Mouse (Mus musculus) layer of hippocampus, adult 18-20 months (tissue): ENCODE measurements around the gene Adamts4. TPM values are rescaled to one million over a fixed set of nuclear protein-coding genes. Genes with fewer than 3 reads are reported as not detected.
A peak's percentile ranks its signal among the peaks of the same experiment; 100 is the strongest.

ENCODE experiments used
- DNase-seq, 2 experiments: peaks; one replicate each; pipeline ENCODE4 v3.0.0; 2022; ENCODE audit warnings: low spot score in 2 of 2
- total RNA-seq, 2 experiments: library from RNA; stranded (reverse); gene quantifications; 2 replicates each; pipeline ENCODE4 v1.2.3; 2021

Gene Adamts4
- total RNA-seq, 2 experiments from 2014 or later, result 10.9 to 11.9 TPM

GRCm38 (mm10) chr1:171251594-171252324 is 1.5 kb downstream of the Adamts4 start:
- DNase-seq, result no peak

GRCm38 (mm10) chr1:171252415-171252814 is 2.2 kb downstream of the Adamts4 start:
- DNase-seq, result no peak

GRCm38 (mm10) chr1:171256095-171256818 is 6.0 kb downstream of the Adamts4 start:
- no peak for DNase-seq

GRCm38 (mm10) chr1:171256937-171257548 is 6.8 kb downstream of the Adamts4 start:
- peak; percentile 51 to 76 for DNase-seq

GRCm38 (mm10) chr1:171257781-171258180 is 7.6 kb downstream of the Adamts4 start:
- no peak for DNase-seq

- DNase-seq, result no peak
These were observed 8.7 kb downstream of the Adamts4 start for GRCm38 (mm10) chr1:171258921-171259320.

GRCm38 (mm10) chr1:171260316-171260715 is 10.1 kb downstream of the Adamts4 start:
- no peak for DNase-seq

GRCm38 (mm10) chr1:171262594-171263130 is 12.4 kb downstream of the Adamts4 start:
- peak; percentile 84 to 94 for DNase-seq

GRCm38 (mm10) chr1:171263185-171263611 is 13.0 kb downstream of the Adamts4 start:
- peak; percentile 48 to 73 for DNase-seq

- DNase-seq, result no peak
These were observed 13.6 kb downstream of the Adamts4 start for GRCm38 (mm10) chr1:171263666-171264461.

GRCm38 (mm10) chr1:171265971-171266744 is 15.9 kb downstream of the Adamts4 start:
- no peak for DNase-seq

GRCm38 (mm10) chr1:171268341-171268740 is 18.1 kb downstream of the Adamts4 start:
- no peak for DNase-seq

- DNase-seq, result peak; percentile 94 to 96
These were observed 19.8 kb downstream of the Adamts4 start, which contains the start of gene B4galt3 for GRCm38 (mm10) chr1:171269848-171270572. Gene B4galt3, plus strand, starts transcription at chr1:171270328.

GRCm38 (mm10) chr1:171270573-171270900 is 20.3 kb downstream of the Adamts4 start:
- DNase-seq, result no peak

GRCm38 (mm10) chr1:171271196-171271595 is 21.0 kb downstream of the Adamts4 start:
- DNase-seq, result no peak

GRCm38 (mm10) chr1:171271622-171272021 is 21.4 kb downstream of the Adamts4 start:
- no peak for DNase-seq

- DNase-seq, result no peak
These were observed 21.9 kb downstream of the Adamts4 start for GRCm38 (mm10) chr1:171272086-171272485.

GRCm38 (mm10) chr1:171274171-171274570 is 23.9 kb downstream of the Adamts4 start:
- no peak for DNase-seq

- DNase-seq, result no peak
These were observed 25.0 kb downstream of the Adamts4 start for GRCm38 (mm10) chr1:171275144-171275734.
